Mouse (Mus musculus): ENCODE results near the gene Pkp4. TPM values are rescaled to one million over a fixed set of nuclear protein-coding genes. Genes with fewer than 3 reads are reported as not detected.
"Not testable (repeated sequence)": the region's sequence is repeated elsewhere in the genome, so short reads cannot be mapped to it uniquely, and the experiment has no call there.

The Pkp4 gene
- polyA plus RNA-seq, 1 experiment from 2014 or later: 25.1 TPM

DNA sequence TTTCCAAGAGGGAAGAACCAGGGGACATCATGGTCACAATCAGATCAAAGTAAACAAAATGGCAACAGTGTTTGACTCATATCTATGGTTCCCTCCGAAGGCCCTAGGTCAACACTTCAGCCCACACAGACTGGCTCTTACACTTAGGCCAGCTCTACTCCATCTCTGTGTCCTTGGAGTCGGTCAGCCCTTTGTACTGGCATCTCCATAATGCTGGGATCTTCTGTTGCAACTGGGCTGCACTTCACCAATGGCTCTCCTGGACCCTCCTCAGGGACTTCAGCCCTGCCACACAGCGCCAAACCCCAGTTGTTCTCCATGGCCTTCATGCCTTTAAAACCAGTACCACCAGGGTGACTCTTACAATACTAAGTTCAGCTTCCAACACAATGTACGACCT is 206.5 kb downstream of the Pkp4 start:
- H3K4me3 ChIP-seq: no peak overlapping the region
- no peaks in the 10 kb centered on the region for H3K9me3 ChIP-seq
- H3K27me3 ChIP-seq: no peaks in the 10 kb centered on the region
- no peaks in the 10 kb centered on the region for H3K4me1 ChIP-seq
- H3K9ac ChIP-seq: no peak overlapping the region
- no peak for ATAC-seq (ENCODE audit: insufficient number of reproducible peaks, insufficient read depth, low FRiP score, low TSS enrichment)
- no peak overlapping the region for H3K27ac ChIP-seq
- WGBS: 92% methylated on average over 4 of the region's 4 CpGs
- H3K36me3 ChIP-seq: no peaks in the 10 kb centered on the region
- H3K4me2 ChIP-seq (replicated peaks): no peak overlapping the region

- Histone ChIP-seq H3K9me3 (no peaks in the 10 kb centered on the region), H3K27me3 (no peaks in the 10 kb centered on the region), H3K4me2 (replicated peaks) (no peak overlapping the region), H3K4me1 (no peaks in the 10 kb centered on the region), H3K9ac (no peak overlapping the region), H3K27ac (no peak overlapping the region), H3K4me3 (no peak overlapping the region), H3K36me3 (no peaks in the 10 kb centered on the region)
- 95% methylated on average over 2 of the region's 2 CpGs for WGBS
- no peak for ATAC-seq (ENCODE audit: insufficient number of reproducible peaks, insufficient read depth, low FRiP score, low TSS enrichment)
These were observed 212.5 kb downstream of the Pkp4 start for GRCm38 (mm10) chr2:59373113-59373512.

GRCm38 (mm10) chr2:59378096-59378495 is 217.4 kb downstream of the Pkp4 start:
- H3K4me2 ChIP-seq (replicated peaks): no peak overlapping the region
- no peaks in the 10 kb centered on the region for H3K9me3 ChIP-seq
- no peak overlapping the region for H3K4me3 ChIP-seq
- 89% methylated on average over 9 of the region's 9 CpGs for WGBS
- no peaks in the 10 kb centered on the region for H3K4me1 ChIP-seq
- H3K9ac ChIP-seq: no peak overlapping the region
- H3K36me3 ChIP-seq: no peaks in the 10 kb centered on the region
- no peak overlapping the region for H3K27ac ChIP-seq
- no peaks in the 10 kb centered on the region for H3K27me3 ChIP-seq
- ATAC-seq (ENCODE audit: insufficient number of reproducible peaks, insufficient read depth, low FRiP score, low TSS enrichment): no peak

GRCm38 (mm10) chr2:59378861-59379260 is 218.2 kb downstream of the Pkp4 start:
- H3K4me3 ChIP-seq; ATAC-seq (ENCODE audit: insufficient number of reproducible peaks, insufficient read depth, low FRiP score, low TSS enrichment); H3K27me3 ChIP-seq; H3K9me3 ChIP-seq; H3K4me1 ChIP-seq; H3K27ac ChIP-seq; H3K9ac ChIP-seq; H3K4me2 ChIP-seq (replicated peaks); H3K36me3 ChIP-seq: not testable (repeated sequence)
- WGBS: 97% methylated on average over 16 of the region's 17 CpGs

DNA sequence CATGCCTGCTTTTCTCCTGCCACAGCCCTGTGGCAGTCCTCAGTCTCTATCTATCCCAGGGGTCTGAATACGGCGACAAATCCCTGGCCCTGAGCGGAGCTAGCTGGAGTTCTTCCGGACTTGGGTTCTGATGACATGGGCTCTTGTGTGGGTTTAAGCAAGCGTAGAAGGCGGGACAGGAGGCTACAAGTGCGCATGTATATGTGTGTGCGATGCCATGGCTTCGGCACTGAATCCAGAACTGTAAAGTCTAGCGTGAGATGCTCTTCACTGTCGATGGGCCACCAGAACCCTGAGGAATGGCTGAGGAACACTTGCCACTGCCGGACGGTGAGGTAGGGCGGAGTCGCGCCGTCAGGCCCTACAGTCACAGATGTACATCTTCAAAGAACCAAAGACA is 222.6 kb downstream of the Pkp4 start:
- no peak overlapping the region for H3K4me3 ChIP-seq
- no peaks in the 10 kb centered on the region for H3K9me3 ChIP-seq
- whole genome bisulfite sequencing: 91% methylated on average over 17 of the region's 17 CpGs
- H3K27me3 ChIP-seq: no peaks in the 10 kb centered on the region
- no peaks in the 10 kb centered on the region; the same call in 1 of the 2 replicates for H3K4me1 ChIP-seq
- no peak for ATAC-seq (ENCODE audit: insufficient number of reproducible peaks, insufficient read depth, low FRiP score, low TSS enrichment)
- H3K27ac ChIP-seq: no peak overlapping the region
- no peak overlapping the region for H3K4me2 ChIP-seq (replicated peaks)
- H3K36me3 ChIP-seq: no peaks in the 10 kb centered on the region
- H3K9ac ChIP-seq: no peak overlapping the region

- Histone ChIP-seq H3K4me3 (no peak overlapping the region), H3K36me3 (no peaks in the 10 kb centered on the region), H3K9me3 (no peaks in the 10 kb centered on the region), H3K27ac (no peak overlapping the region), H3K27me3 (no peaks in the 10 kb centered on the region), H3K4me2 (replicated peaks) (no peak overlapping the region), H3K4me1 (no peaks in the 10 kb centered on the region; the same call in 1 of the 2 replicates), H3K9ac (no peak overlapping the region)
- ATAC-seq (ENCODE audit: insufficient number of reproducible peaks, insufficient read depth, low FRiP score, low TSS enrichment): peak; percentile 41; the same call in 1 of the 2 replicates
- WGBS: 85% methylated on average over 10 of the region's 10 CpGs
These were observed 223.5 kb downstream of the Pkp4 start for GRCm38 (mm10) chr2:59383852-59384776.

GRCm38 (mm10) chr2:59385211-59385935 is 224.7 kb downstream of the Pkp4 start:
- no peak for ATAC-seq (ENCODE audit: insufficient number of reproducible peaks, insufficient read depth, low FRiP score, low TSS enrichment)
- no peak overlapping the region for H3K4me2 ChIP-seq (replicated peaks)
- 36% methylated on average over 4 of the region's 4 CpGs for WGBS
- no peaks in the 10 kb centered on the region for H3K27me3 ChIP-seq
- H3K4me3 ChIP-seq: no peak overlapping the region
- H3K27ac ChIP-seq: no peak overlapping the region
- no peak overlapping the region for H3K9ac ChIP-seq
- H3K4me1 ChIP-seq: no peaks in the 10 kb centered on the region; the same call in 1 of the 2 replicates
- no peaks in the 10 kb centered on the region for H3K36me3 ChIP-seq
- no peaks in the 10 kb centered on the region for H3K9me3 ChIP-seq

DNA sequence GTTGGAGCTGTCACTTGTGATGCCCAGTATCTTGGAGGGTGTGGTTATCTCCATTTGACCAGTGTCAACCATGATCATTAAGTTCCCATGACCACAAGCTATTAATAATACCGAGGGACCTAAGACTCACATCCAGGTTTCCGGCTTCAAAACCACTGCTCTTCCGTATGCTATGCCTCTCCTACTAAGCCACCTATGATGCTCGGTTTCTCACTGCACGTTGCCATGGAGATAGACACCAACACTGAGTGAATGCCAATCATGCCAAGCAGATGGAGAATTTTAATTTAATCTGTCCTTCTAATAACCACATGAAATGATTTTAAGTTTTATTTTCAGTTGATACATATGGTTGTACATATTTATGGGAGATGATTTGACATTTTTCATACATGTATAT is 229.3 kb downstream of the Pkp4 start:
- no peaks in the 10 kb centered on the region; the same call in 1 of the 2 replicates for H3K4me1 ChIP-seq
- H3K9me3 ChIP-seq: no peaks in the 10 kb centered on the region
- no peak overlapping the region for H3K9ac ChIP-seq
- WGBS: 87% methylated on average over 5 of the region's 5 CpGs
- ATAC-seq (ENCODE audit: insufficient number of reproducible peaks, insufficient read depth, low FRiP score, low TSS enrichment): no peak
- H3K4me3 ChIP-seq: no peak overlapping the region
- no peak overlapping the region for H3K4me2 ChIP-seq (replicated peaks)
- no peaks in the 10 kb centered on the region for H3K27me3 ChIP-seq
- H3K36me3 ChIP-seq: no peaks in the 10 kb centered on the region
- no peak overlapping the region for H3K27ac ChIP-seq

DNA sequence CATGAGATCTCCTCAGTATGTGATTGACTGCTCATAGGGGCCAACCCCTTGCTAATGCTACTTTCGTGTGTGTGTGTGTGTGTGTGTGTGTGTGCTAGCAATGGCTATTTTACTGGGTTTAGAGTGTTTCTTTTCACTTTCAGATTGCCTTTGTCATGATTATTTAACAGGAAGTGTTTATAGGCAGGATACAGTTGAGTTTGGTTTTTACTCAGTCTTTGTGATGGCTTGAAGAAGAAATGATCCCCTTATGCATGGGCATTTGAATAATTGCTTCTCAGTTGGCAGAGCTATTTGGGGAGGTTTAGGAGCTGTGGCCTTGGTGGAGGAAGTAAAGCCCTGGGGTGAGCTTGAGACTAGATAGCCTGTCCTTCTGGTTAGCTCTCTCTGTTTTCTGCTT is 232.5 kb downstream of the Pkp4 start:
- Histone ChIP-seq H3K4me2 (replicated peaks) (no peak overlapping the region), H3K27ac (no peak overlapping the region), H3K4me3 (no peak overlapping the region), H3K4me1 (no peaks in the 10 kb centered on the region), H3K36me3 (no peaks in the 10 kb centered on the region), H3K27me3 (no peaks in the 10 kb centered on the region), H3K9ac (no peak overlapping the region), H3K9me3 (no peaks in the 10 kb centered on the region)
- ATAC-seq (ENCODE audit: insufficient number of reproducible peaks, insufficient read depth, low FRiP score, low TSS enrichment): no peak
- WGBS: 79% methylated on average over 1 of the region's 1 CpGs

GRCm38 (mm10) chr2:59394651-59395050 is 234.0 kb downstream of the Pkp4 start:
- no peak overlapping the region for H3K9ac ChIP-seq
- H3K4me3 ChIP-seq: no peak overlapping the region
- no peaks in the 10 kb centered on the region for H3K36me3 ChIP-seq
- no peak overlapping the region for H3K4me2 ChIP-seq (replicated peaks)
- H3K27ac ChIP-seq: no peak overlapping the region
- no peaks in the 10 kb centered on the region for H3K27me3 ChIP-seq
- no peaks in the 10 kb centered on the region for H3K9me3 ChIP-seq
- H3K4me1 ChIP-seq: no peaks in the 10 kb centered on the region
- WGBS: 96% methylated on average over 4 of the region's 4 CpGs
- no peak for ATAC-seq (ENCODE audit: insufficient number of reproducible peaks, insufficient read depth, low FRiP score, low TSS enrichment)

DNA sequence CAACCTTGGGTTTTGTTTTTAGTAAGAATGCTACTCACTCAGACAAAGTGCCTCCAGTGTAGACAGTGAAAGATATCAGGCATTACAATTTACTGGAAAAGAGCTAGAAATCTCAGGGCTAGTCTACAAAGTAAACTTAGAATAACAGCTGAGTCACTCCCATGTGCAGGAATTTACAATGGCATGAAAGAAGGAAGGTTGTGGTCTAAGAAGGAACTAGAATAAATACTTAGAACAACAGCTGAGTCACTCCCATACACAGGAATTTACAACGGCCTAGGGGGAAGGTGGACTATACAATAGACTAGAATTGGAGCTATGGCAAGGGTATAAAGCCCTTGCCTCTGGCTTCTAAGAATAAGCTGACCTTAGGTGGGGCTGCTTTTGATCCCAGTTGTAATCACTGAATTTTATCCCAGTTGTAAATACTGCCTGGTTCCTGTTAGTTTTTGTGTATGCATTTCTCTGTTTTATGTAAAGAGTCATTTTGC is 234.6 kb downstream of the Pkp4 start:
- H3K4me1 ChIP-seq; H3K9me3 ChIP-seq; H3K4me2 ChIP-seq (replicated peaks); H3K4me3 ChIP-seq; H3K27ac ChIP-seq; H3K27me3 ChIP-seq; H3K36me3 ChIP-seq; ATAC-seq (ENCODE audit: insufficient number of reproducible peaks, insufficient read depth, low FRiP score, low TSS enrichment); H3K9ac ChIP-seq: not testable (repeated sequence)
- WGBS: 88% methylated on average over 1 of the region's 1 CpGs

DNA sequence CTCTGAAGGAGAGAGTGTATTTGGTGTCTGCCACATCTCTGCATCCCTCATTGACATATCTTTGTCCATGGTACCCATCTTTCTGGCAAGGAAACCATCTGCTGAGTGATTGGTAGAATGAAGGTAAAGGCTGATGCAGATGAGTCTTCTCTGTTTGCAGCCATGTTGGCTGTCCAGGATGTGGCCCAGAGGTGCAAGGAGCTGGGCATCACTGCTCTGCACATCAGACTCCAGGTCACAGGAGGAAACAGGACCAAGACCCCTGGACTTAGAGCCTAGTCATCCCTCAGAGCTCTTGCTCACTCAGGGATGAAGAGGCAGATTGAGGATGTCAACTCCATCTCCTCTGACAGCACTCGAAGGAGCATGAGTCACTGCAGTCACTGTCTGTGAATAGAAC is 235.9 kb downstream of the Pkp4 start:
- no peaks in the 10 kb centered on the region for H3K27me3 ChIP-seq
- no peak overlapping the region for H3K9ac ChIP-seq
- H3K36me3 ChIP-seq: no peaks in the 10 kb centered on the region
- H3K4me2 ChIP-seq (replicated peaks): no peak overlapping the region
- H3K9me3 ChIP-seq: no peaks in the 10 kb centered on the region
- no peak overlapping the region for H3K27ac ChIP-seq
- no peak overlapping the region for H3K4me3 ChIP-seq
- H3K4me1 ChIP-seq: no peaks in the 10 kb centered on the region
- 84% methylated on average over 1 of the region's 1 CpGs for WGBS
- no peak for ATAC-seq (ENCODE audit: insufficient number of reproducible peaks, insufficient read depth, low FRiP score, low TSS enrichment)

All from embryonic facial prominence, embryonic 12.5 days (tissue).